In the genomic region with DNA sequence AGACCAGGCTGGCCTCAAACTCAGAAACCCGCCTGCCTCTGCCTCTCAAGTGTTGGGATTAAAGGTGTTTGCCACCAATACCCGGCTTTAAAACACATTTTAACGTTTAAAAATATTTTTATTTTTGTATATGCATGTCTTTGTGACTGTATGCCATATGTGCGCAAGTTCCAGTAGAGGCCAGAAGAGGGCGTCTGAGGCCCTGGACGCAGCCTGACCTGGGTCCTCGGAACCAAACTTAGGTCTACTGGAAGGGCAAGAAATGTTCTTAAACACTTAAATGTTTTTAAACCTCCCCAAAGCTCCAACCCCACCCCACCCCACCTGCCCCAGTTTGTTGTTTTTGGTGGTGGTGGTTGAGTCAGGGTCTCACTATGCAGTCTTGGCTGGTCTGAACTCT, we compare ENCODE assay signal across 14 mouse cellular contexts. TPM values are rescaled to one million over a fixed set of nuclear protein-coding genes. Genes with fewer than 3 reads are reported as not detected.
DNase-seq lines count a peak whose midpoint lies in the region; ATAC-seq and TF ChIP-seq lines count a peak whose summit lies in the region.
"Had no signal": no experiment of that assay in that cellular context is flagged by ENCODE, and none has a peak within 500 bp of the region (broad histone marks: within the 10 kb centered on the region; RNA-seq: fewer than 3 reads in every experiment).

No protein-coding gene starts in this region.

- no peak overlapping the region for H3K9ac ChIP-seq in limb, embryonic 11.5 days (ENCODE audit: low read length)
- H3K9ac ChIP-seq in midbrain, embryonic 16.5 days (ENCODE audit: low read depth, low read length) = no peak overlapping the region
- H3K9ac ChIP-seq: forebrain, embryonic 12.5 days; hindbrain, embryonic 13.5 days; liver, embryonic 13.5 days; stomach, embryonic 15.5 days had no signal

- DNase-seq in embryo, embryonic 11 days = peak; percentile 32
- DNase-seq in embryo, embryonic 10.5 days (ENCODE audit: low spot score) = no peak
- peak; percentile 60 for DNase-seq in limb, embryonic 11.5 days (ENCODE audit: low spot score)
- DNase-seq in limb, embryonic 10.5 days (ENCODE audit: low spot score) = no peak
- DNase-seq in A20 (ENCODE audit: low read depth, low spot score) = peak; percentile 65
- DNase-seq in right cerebral cortex, postnatal 10 days (ENCODE audit: low spot score in 2 of 2) = no peak
- DNase-seq: adrenal gland, postnatal 25 days; heart, adult 11 months; liver, embryonic 13.5 days had no signal

- ATAC-seq in limb, embryonic 11.5 days (ENCODE audit: insufficient number of reproducible peaks, low FRiP score, low TSS enrichment, low read depth) = no peak
- no peak for ATAC-seq in midbrain, embryonic 16.5 days

- no peaks in the 10 kb centered on the region for H3K9me3 ChIP-seq in limb, embryonic 11.5 days (ENCODE audit: control insufficient read depth, low read length)
- H3K9me3 ChIP-seq in limb, embryonic 10.5 days (replicated peaks) = no peaks in the 10 kb centered on the region
- no peaks in the 10 kb centered on the region for H3K9me3 ChIP-seq in midbrain, embryonic 16.5 days (replicated peaks; ENCODE audit: control insufficient read depth, low read length, poor library complexity, severe bottlenecking)
- H3K9me3 ChIP-seq: forebrain, embryonic 12.5 days; hindbrain, embryonic 13.5 days; liver, embryonic 13.5 days; stomach, embryonic 15.5 days had no signal

- H3K36me3 ChIP-seq in limb, embryonic 11.5 days (ENCODE audit: control insufficient read depth, insufficient read depth, low read length) = no peaks in the 10 kb centered on the region
- no peaks in the 10 kb centered on the region for H3K36me3 ChIP-seq in limb, embryonic 10.5 days
- no peaks in the 10 kb centered on the region for H3K36me3 ChIP-seq in midbrain, embryonic 16.5 days (ENCODE audit: control insufficient read depth, insufficient read depth, low read length)
- H3K36me3 ChIP-seq: forebrain, embryonic 12.5 days; hindbrain, embryonic 13.5 days; liver, embryonic 13.5 days; stomach, embryonic 15.5 days had no signal

- no peak overlapping the region for H3K27ac ChIP-seq in limb, embryonic 11.5 days (replicated peaks; ENCODE audit: low read depth, low read length)
- no peak overlapping the region for H3K27ac ChIP-seq in limb, embryonic 10.5 days
- no peak overlapping the region for H3K27ac ChIP-seq in bone marrow macrophage, adult 2 months (ENCODE audit: insufficient read depth, low read depth, low read length)
- no peak overlapping the region for H3K27ac ChIP-seq in midbrain, embryonic 16.5 days (ENCODE audit: low read length)
- H3K27ac ChIP-seq: forebrain, embryonic 12.5 days; hindbrain, embryonic 13.5 days; liver, embryonic 13.5 days; stomach, embryonic 15.5 days had no signal

- peak; percentile 70 for TF ChIP-seq CTCF in bone marrow macrophage, adult 2 months (IDR thresholded peaks at IDR 0.05; ENCODE audit: low read depth, low read length)

- H3K4me2 ChIP-seq in limb, embryonic 11.5 days (ENCODE audit: low read depth, severe bottlenecking) = no peak overlapping the region
- no peak overlapping the region for H3K4me2 ChIP-seq in midbrain, embryonic 16.5 days (ENCODE audit: low read length)
- H3K4me2 ChIP-seq: forebrain, embryonic 12.5 days; hindbrain, embryonic 13.5 days; liver, embryonic 13.5 days; stomach, embryonic 15.5 days had no signal

- WGBS in limb, embryonic 11.5 days = 36% methylated on average over 7 of the region's 7 CpGs
- WGBS in limb, embryonic 10.5 days = 42% methylated on average over 7 of the region's 7 CpGs
- WGBS in midbrain, embryonic 16.5 days = 37% methylated on average over 7 of the region's 7 CpGs

- no peaks in the 10 kb centered on the region for H3K27me3 ChIP-seq in limb, embryonic 11.5 days (ENCODE audit: control insufficient read depth, insufficient read depth, low read length)
- H3K27me3 ChIP-seq in limb, embryonic 10.5 days (ENCODE audit: low read depth, poor library complexity, severe bottlenecking) = 0 out of 2 replicates have a peak, but pooled peaks cover 7% of the 10 kb centered on the region
- no peaks in the 10 kb centered on the region for H3K27me3 ChIP-seq in midbrain, embryonic 16.5 days (ENCODE audit: control insufficient read depth, insufficient read depth, low read depth, low read length)
- H3K27me3 ChIP-seq: hindbrain, embryonic 13.5 days; stomach, embryonic 15.5 days had no signal

- H3K4me3 ChIP-seq in limb, embryonic 11.5 days (ENCODE audit: low read depth, low read length) = no peak overlapping the region
- H3K4me3 ChIP-seq in limb, embryonic 10.5 days = no peak overlapping the region
- no peak overlapping the region for H3K4me3 ChIP-seq in bone marrow macrophage, adult 2 months (ENCODE audit: insufficient read depth, low read length)
- H3K4me3 ChIP-seq in midbrain, embryonic 16.5 days (ENCODE audit: low read depth, low read length) = no peak overlapping the region
- H3K4me3 ChIP-seq: forebrain, embryonic 12.5 days; hindbrain, embryonic 13.5 days; liver, embryonic 13.5 days; stomach, embryonic 15.5 days had no signal

- H3K4me1 ChIP-seq in limb, embryonic 11.5 days (ENCODE audit: control insufficient read depth, insufficient read depth, low read length) = no peaks in the 10 kb centered on the region
- 0 out of 2 replicates have a peak, but pooled peaks cover 8% of the 10 kb centered on the region for H3K4me1 ChIP-seq in limb, embryonic 10.5 days
- no peaks in the 10 kb centered on the region for H3K4me1 ChIP-seq in bone marrow macrophage, adult 2 months (ENCODE audit: control insufficient read depth, insufficient read depth, low read length)
- H3K4me1 ChIP-seq in midbrain, embryonic 16.5 days (ENCODE audit: control insufficient read depth, insufficient read depth, low read length) = no peaks in the 10 kb centered on the region
- H3K4me1 ChIP-seq: forebrain, embryonic 12.5 days; hindbrain, embryonic 13.5 days; liver, embryonic 13.5 days; stomach, embryonic 15.5 days had no signal

- TF ChIP-seq POLR2A in bone marrow macrophage, adult 2 months (IDR thresholded peaks at IDR 0.05; ENCODE audit: borderline replicate concordance, low read depth, low read length) = no peak

RNA-seq across cellular contexts. Expression of a gene that starts 14.2 kb away (rescaled TPM):
- not detected in 2 replicates for polyA plus RNA-seq in limb, embryonic 11.5 days (2014; fragmentation: Nextera tagmentation; extraction: Ambion mirVana)
- not detected in 2 replicates for polyA plus RNA-seq in limb, embryonic 10.5 days (2016; fragmentation: Nextera tagmentation; extraction: Ambion mirVana)
- polyA plus RNA-seq in bone marrow macrophage, adult 2 months (2012; ENCODE audit: insufficient read depth, insufficient read length, missing spikeins) = not detected in 2 replicates
- not detected in 2 replicates for polyA plus RNA-seq in midbrain, embryonic 16.5 days (2015; fragmentation: Nextera tagmentation; extraction: Ambion mirVana)
- polyA plus RNA-seq: forebrain, embryonic 12.5 days; hindbrain, embryonic 13.5 days; liver, embryonic 13.5 days; stomach, embryonic 15.5 days had no signal

RNA-seq across cellular contexts. Expression of a gene that starts 21.9 kb away (rescaled TPM):
- 36.3 and 36.7 TPM in 2 replicates for polyA plus RNA-seq in limb, embryonic 11.5 days (2014; fragmentation: Nextera tagmentation; extraction: Ambion mirVana)
- 23.5 and 49.0 TPM in 2 replicates for polyA plus RNA-seq in limb, embryonic 10.5 days (2016; fragmentation: Nextera tagmentation; extraction: Ambion mirVana)
- not detected in 2 replicates for polyA plus RNA-seq in bone marrow macrophage, adult 2 months (2012; ENCODE audit: insufficient read depth, insufficient read length, missing spikeins)
- polyA plus RNA-seq in midbrain, embryonic 16.5 days (2015; fragmentation: Nextera tagmentation; extraction: Ambion mirVana) = 0.17 and 0.43 TPM in 2 replicates

RNA-seq across cellular contexts. Expression of a gene that starts 32.0 kb away (rescaled TPM):
- 11.3 and 14.9 TPM in 2 replicates for polyA plus RNA-seq in limb, embryonic 11.5 days (2014; fragmentation: Nextera tagmentation; extraction: Ambion mirVana)
- polyA plus RNA-seq in limb, embryonic 10.5 days (2016; fragmentation: Nextera tagmentation; extraction: Ambion mirVana) = 4.0 and 5.3 TPM in 2 replicates
- polyA plus RNA-seq in bone marrow macrophage, adult 2 months (2012; ENCODE audit: insufficient read depth, insufficient read length, missing spikeins) = 0.20 TPM in 1 of 2 replicates, not detected in the other
- polyA plus RNA-seq in midbrain, embryonic 16.5 days (2015; fragmentation: Nextera tagmentation; extraction: Ambion mirVana) = 0.39 and 0.57 TPM in 2 replicates

Comparison
In these comparisons a context has a peak if more than half of its experiments do, and no peak if none do; other contexts are left out.
1. DNase-seq: peak in embryo, embryonic 11 days (single experiment), limb, embryonic 11.5 days (single experiment) and A20 (single experiment); none in embryo, embryonic 10.5 days (single experiment), limb, embryonic 10.5 days (single experiment) and right cerebral cortex, postnatal 10 days (0 of 2).
2. RNA of a gene that starts 21.9 kb away (polyA plus RNA-seq): 23.5 to 49.0 TPM in limb, embryonic 10.5 days and 36.3 to 36.7 TPM in limb, embryonic 11.5 days; 0.17 to 0.43 TPM in midbrain, embryonic 16.5 days and not detected in bone marrow macrophage, adult 2 months; every median in the first group is over 10 times any median in the second.